Mouse (Mus musculus) CH12.LX (cell line): ENCODE results near the gene Ell2. TPM values are rescaled to one million over a fixed set of nuclear protein-coding genes. Genes with fewer than 3 reads are reported as not detected.
A peak's percentile ranks its signal among the peaks of the same experiment; 100 is the strongest.

Experiments used
- DNase-seq: peaks from one replicate; pipeline ENCODE4 v3.0.0-alpha.2; 2013; ENCODE audit errors: extremely low read depth
- H3K27ac ChIP-seq: 2 replicates; pipeline ENCODE4 v1.5.1; 2012; ENCODE audit warnings: low read depth, mild to moderate bottlenecking, control low read depth, moderate library complexity; ENCODE audit not compliant: insufficient read depth
- H3K27me3 ChIP-seq: replicated peaks from 2 replicates; pipeline ENCODE3; 2012; ENCODE audit warnings: inconsistent platforms
- H3K36me3 ChIP-seq, 2 experiments: replicated peaks in 1 of 2; 2 replicates each; pipeline versions ENCODE3 to v1.6.1; 2012; ENCODE audit warnings: inconsistent platforms in 1 of 2, low read length in 1 of 2, mild to moderate bottlenecking in 1 of 2, mixed read lengths in 1 of 2, moderate library complexity in 1 of 2; ENCODE audit not compliant: control insufficient read depth in 1 of 2, insufficient read depth in 1 of 2
- H3K4me1 ChIP-seq, 2 experiments: 2 replicates each; pipeline ENCODE4 v1.6.1; 2012; ENCODE audit warnings: inconsistent platforms in 1 of 2, moderate library complexity in 1 of 2; ENCODE audit not compliant: insufficient read depth in 2 of 2, control insufficient read depth in 1 of 2
- H3K4me2 ChIP-seq: 2 replicates; pipeline ENCODE4 v1.6.1; 2012; ENCODE audit warnings: low read depth, mild to moderate bottlenecking, control low read depth; ENCODE audit not compliant: poor library complexity, insufficient read depth, severe bottlenecking
- H3K4me3 ChIP-seq, 3 experiments: fragments of 150-350 bp in 1 of 3; sonication (generic) in 1 of 3; replicated peaks in 1 of 3; 2 replicates each; pipeline versions ENCODE3 to v1.5.1; 2011 to 2012; ENCODE audit warnings: low read depth in 2 of 3, low read length in 2 of 3, mild to moderate bottlenecking in 2 of 3, moderate library complexity in 2 of 3, control low read depth in 1 of 3, improper control_type of control experiment in 1 of 3, inconsistent platforms in 1 of 3, mixed read lengths in 1 of 3; ENCODE audit not compliant: poor library complexity in 1 of 3
- H3K79me2 ChIP-seq: replicated peaks from 2 replicates; pipeline ENCODE4 v1.6.1; 2012; ENCODE audit warnings: mild to moderate bottlenecking, moderate library complexity; ENCODE audit not compliant: control insufficient read depth, poor library complexity, insufficient read depth, severe bottlenecking; ENCODE audit errors: extremely low read depth
- H3K9ac ChIP-seq: 2 replicates; pipeline ENCODE4 v1.6.1; 2012; ENCODE audit warnings: low read depth, mild to moderate bottlenecking, control low read depth, moderate library complexity; ENCODE audit not compliant: insufficient read depth
- H3K9me3 ChIP-seq: replicated peaks from 2 replicates; pipeline ENCODE3; 2012; ENCODE audit warnings: low read length, inconsistent platforms, mixed read lengths
- EP300 ChIP-seq: IDR thresholded peaks from 2 replicates; pipeline ENCODE4 v1.6.1; 2011; ENCODE audit warnings: low read length, improper control_type of control experiment
- ETS1 ChIP-seq: conservative IDR thresholded peaks from 2 replicates; pipeline ENCODE4 v1.6.1; 2012; ENCODE audit warnings: low read depth, mild to moderate bottlenecking, inconsistent platforms, low read length, improper control_type of control experiment, moderate library complexity
- GABPA ChIP-seq: IDR thresholded peaks from 2 replicates; pipeline ENCODE4 v1.6.1; 2012; ENCODE audit warnings: low read depth, low read length, improper control_type of control experiment, inconsistent platforms; ENCODE audit not compliant: insufficient replicate concordance
- IRF4 ChIP-seq: IDR thresholded peaks from 2 replicates; pipeline ENCODE4 v1.6.1; 2014; ENCODE audit warnings: low read depth, mild to moderate bottlenecking, inconsistent platforms, low read length, improper control_type of control experiment
- JUN ChIP-seq: IDR thresholded peaks from 2 replicates; pipeline ENCODE4 v1.6.1; 2011; ENCODE audit warnings: low read depth, mild to moderate bottlenecking, low read length, improper control_type of control experiment, moderate library complexity; ENCODE audit not compliant: insufficient read depth
- JUND ChIP-seq: conservative IDR thresholded peaks from 2 replicates; pipeline ENCODE4 v1.6.1; 2011; ENCODE audit warnings: low read depth, low read length, improper control_type of control experiment
- KAT2A ChIP-seq: IDR thresholded peaks from 2 replicates; pipeline ENCODE4 v1.6.1; 2012; ENCODE audit warnings: low read length, improper control_type of control experiment, inconsistent platforms; ENCODE audit not compliant: insufficient replicate concordance
- MAFK ChIP-seq: IDR thresholded peaks from 2 replicates; pipeline ENCODE4 v1.6.1; 2011; ENCODE audit warnings: low read length, improper control_type of control experiment; ENCODE audit not compliant: insufficient replicate concordance
- MAX ChIP-seq: IDR thresholded peaks from 2 replicates; pipeline ENCODE4 v1.6.1; 2011; ENCODE audit warnings: low read length, improper control_type of control experiment
- MEF2A ChIP-seq: IDR thresholded peaks from 2 replicates; pipeline ENCODE4 v1.6.1; 2014; ENCODE audit warnings: low read depth, mild to moderate bottlenecking, inconsistent platforms, low read length, improper control_type of control experiment, borderline replicate concordance
- MXI1 ChIP-seq: IDR thresholded peaks from 2 replicates; pipeline ENCODE4 v1.6.1; 2011; ENCODE audit warnings: mild to moderate bottlenecking, low read depth, low read length, improper control_type of control experiment
- NELFE ChIP-seq: IDR thresholded peaks from 2 replicates; pipeline ENCODE4 v1.6.1; 2011; ENCODE audit warnings: low read depth, low read length, improper control_type of control experiment
- NRF1 ChIP-seq: IDR thresholded peaks from 2 replicates; pipeline ENCODE4 v1.6.1; 2014; ENCODE audit warnings: low read depth, mild to moderate bottlenecking, inconsistent platforms, low read length, improper control_type of control experiment, moderate library complexity
- PAX5 ChIP-seq: IDR thresholded peaks from 2 replicates; pipeline ENCODE4 v1.6.1; 2012; ENCODE audit warnings: low read length, inconsistent platforms, mixed read lengths
- POLR2AphosphoS2 ChIP-seq: IDR thresholded peaks from 2 replicates; pipeline ENCODE4 v1.6.1; 2011; ENCODE audit warnings: low read depth, low read length, improper control_type of control experiment
- SIN3A ChIP-seq: IDR thresholded peaks from 2 replicates; pipeline ENCODE4 v1.6.1; 2012; ENCODE audit warnings: low read length, improper control_type of control experiment, inconsistent platforms
- TBP ChIP-seq: conservative IDR thresholded peaks from 2 replicates; pipeline ENCODE4 v1.6.1; 2011; ENCODE audit warnings: low read depth, low read length, improper control_type of control experiment
- ZC3H11A ChIP-seq: IDR thresholded peaks from 2 replicates; pipeline ENCODE4 v1.6.1; 2012; ENCODE audit warnings: low read depth, mild to moderate bottlenecking, inconsistent platforms, low read length, improper control_type of control experiment
- ZKSCAN1 ChIP-seq: IDR thresholded peaks from 2 replicates; pipeline ENCODE4 v1.6.1; 2012; ENCODE audit warnings: low read depth, inconsistent platforms, low read length, improper control_type of control experiment, borderline replicate concordance
- dilution Hi-C: fragments of 300-500 bp; cut with MboI; formaldehyde crosslinking; loops from 2 replicates; pipeline ENCODE4 v1.14.3; 2020; ENCODE audit warnings: low sequenced_read_pairs; ENCODE audit not compliant: extremely low pct_unique_long_range_greater_than_20kb, extremely low pct_ligation_motif_present
- in situ Hi-C: fragments of 300-500 bp; cut with MboI; formaldehyde crosslinking; loops from 3 replicates; pipeline ENCODE4 v1.14.3; 2019; ENCODE audit warnings: low sequenced_read_pairs, low pct_ligation_motif_present, low pct_unique_long_range_greater_than_20kb, mixed read lengths
- polyA plus RNA-seq: library from polyadenylated mRNA; unstranded; fragments of >175 nt; gene quantifications from 2 replicates; pipeline ENCODE4 v1.2.1, GENCODE M21; 2012; ENCODE audit warnings: low read depth; ENCODE audit not compliant: insufficient read length
- total RNA-seq, 2 experiments: library from RNA; depleted of rRNA; stranded (reverse); fragments of 300-350 nt in 1 of 2; fragments of >200 nt in 1 of 2; gene quantifications; 2 replicates each; pipeline ENCODE4 v1.2.3; 2012 to 2014

Ell2 gene
- total and polyA plus RNA-seq, 3 experiments: 44.4 to 123 (median 50.9) TPM

- Histone ChIP-seq H3K9me3 (no peaks in the 10 kb centered on the region), H3K79me2 (peaks cover 73% of the 10 kb centered on the region), H3K9ac (peak overlapping the region; percentile 51), H3K4me1 (peaks cover 22 to 89% of the 10 kb centered on the region in 2 experiments), H3K27ac (peak overlapping the region; percentile 88), H3K27me3 (no peaks in the 10 kb centered on the region), H3K4me3 (no peak overlapping the region), H3K4me2 (peak overlapping the region; percentile 78), H3K36me3 (peaks cover 0 to 5% of the 10 kb centered on the region in 2 experiments)
- in situ Hi-C loops: no loop called here
- DNase-seq: no peak
- no peak for TF ChIP-seq MXI1
- no peak for TF ChIP-seq MEF2A
- TF ChIP-seq JUND: no peak
- no peak for TF ChIP-seq IRF4
- TF ChIP-seq SIN3A: no peak
- no peak for TF ChIP-seq ZKSCAN1
- TF ChIP-seq KAT2A: no peak
- no peak for TF ChIP-seq TBP
- TF ChIP-seq EP300: no peak
- no peak for TF ChIP-seq PAX5
- no peak for TF ChIP-seq JUN
- TF ChIP-seq NRF1: no peak
- dilution Hi-C loops: no loop called here
Observed at GRCm38 (mm10) chr13:75737991-75738390, 31.4 kb downstream of the Ell2 start.

- peaks cover 0 to 7% of the 10 kb centered on the region in 2 experiments for H3K36me3 ChIP-seq
- DNase-seq: no peak
- no peak overlapping the region for H3K4me3 ChIP-seq
- H3K4me2 ChIP-seq: peak overlapping the region; percentile 78
- no peaks in the 10 kb centered on the region for H3K9me3 ChIP-seq
- peaks cover 72% of the 10 kb centered on the region for H3K79me2 ChIP-seq
- H3K9ac ChIP-seq: peak overlapping the region; percentile 51
- TF ChIP-seq MEF2A (peak; percentile 92), MAFK (no peak), ZC3H11A (no peak), KAT2A (no peak), POLR2AphosphoS2 (no peak), NELFE (no peak), MAX (no peak), GABPA (no peak), ETS1 (peak; percentile 39; the same call in 1 of the 2 replicates)
- in situ Hi-C loops: no loop called here
- H3K27me3 ChIP-seq: no peaks in the 10 kb centered on the region
- dilution Hi-C loops: no loop called here
- peaks cover 25 to 90% of the 10 kb centered on the region in 2 experiments for H3K4me1 ChIP-seq
- peak overlapping the region; percentile 92 for H3K27ac ChIP-seq
Observed at GRCm38 (mm10) chr13:75738536-75738935, 32.0 kb downstream of the Ell2 start.
